Mouse (Mus musculus): Measurements from ENCODE around the gene Ambra1. TPM values are rescaled to one million over a fixed set of nuclear protein-coding genes. Genes with fewer than 3 reads are reported as not detected.

Gene Ambra1
- polyA plus RNA-seq, 1 experiment = 15.8 TPM

Other genes starting within 250 kb of the Ambra1 start
- 6.1 and 9.2 TPM in 2 replicates for gene Ckap5, start 203.4 kb upstream of the Ambra1 start, polyA plus RNA-seq (2012; rRNA removed)
- gene F2, start 93.7 kb upstream of the Ambra1 start, polyA plus RNA-seq (2012; rRNA removed) = 0.38 and 0.50 TPM in 2 replicates
- 8.3 and 14.5 TPM in 2 replicates for gene Zfp408, start 80.3 kb upstream of the Ambra1 start, polyA plus RNA-seq (2012; rRNA removed)
- 112 and 132 TPM in 2 replicates for gene Arhgap1, start 80.3 kb upstream of the Ambra1 start, polyA plus RNA-seq (2012; rRNA removed)
- gene Atg13, start 19.6 kb upstream of the Ambra1 start, polyA plus RNA-seq (2012; rRNA removed) = 26.3 and 29.6 TPM in 2 replicates
- 3.3 and 3.4 TPM in 2 replicates for gene Harbi1, start 19.3 kb upstream of the Ambra1 start, polyA plus RNA-seq (2012; rRNA removed)
- gene Chrm4, start 197.1 kb downstream of the Ambra1 start, polyA plus RNA-seq (2012; rRNA removed) = 3.1 and 4.8 TPM in 2 replicates
- 5.8 and 7.8 TPM in 2 replicates for gene Mdk, start 202.2 kb downstream of the Ambra1 start, polyA plus RNA-seq (2012; rRNA removed)
- gene Gm9821, start 215.6 kb downstream of the Ambra1 start, polyA plus RNA-seq (2012; rRNA removed) = not detected in 2 replicates
- 204 and 245 TPM in 2 replicates for gene Dgkz, start 245.7 kb downstream of the Ambra1 start, polyA plus RNA-seq (2012; rRNA removed)